Mouse (Mus musculus) neural tube, embryonic 10.5 days (tissue): ENCODE measurements around the gene Abcb8.

Experiments
- DNase-seq: peaks from one replicate; pipeline ENCODE4 v3.0.0-alpha.2; 2017; ENCODE audit warnings: low spot score; ENCODE audit errors: extremely low spot score

Gene Abcb8

DNA sequence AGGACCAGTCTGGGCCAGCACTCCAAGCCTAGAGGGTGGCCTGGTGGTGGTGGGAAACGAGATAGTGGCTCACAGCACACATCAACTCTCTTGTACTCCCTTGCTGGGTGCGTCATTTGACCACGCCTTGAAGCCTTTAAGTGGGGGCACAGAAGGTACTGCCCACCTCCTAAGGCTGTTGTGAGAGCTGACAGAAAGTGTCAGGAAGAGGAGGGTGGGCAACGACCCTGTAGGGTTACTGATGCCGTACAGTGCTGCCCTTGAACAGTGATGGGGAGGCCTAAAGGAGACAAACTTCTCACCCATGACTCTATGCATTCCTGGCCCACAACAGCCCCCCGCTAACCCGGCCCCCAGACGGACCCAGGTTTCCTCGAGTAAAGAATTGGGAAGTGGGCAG is 27.0 kb upstream of the Abcb8 start:
- DNase-seq, result no peak

DNA sequence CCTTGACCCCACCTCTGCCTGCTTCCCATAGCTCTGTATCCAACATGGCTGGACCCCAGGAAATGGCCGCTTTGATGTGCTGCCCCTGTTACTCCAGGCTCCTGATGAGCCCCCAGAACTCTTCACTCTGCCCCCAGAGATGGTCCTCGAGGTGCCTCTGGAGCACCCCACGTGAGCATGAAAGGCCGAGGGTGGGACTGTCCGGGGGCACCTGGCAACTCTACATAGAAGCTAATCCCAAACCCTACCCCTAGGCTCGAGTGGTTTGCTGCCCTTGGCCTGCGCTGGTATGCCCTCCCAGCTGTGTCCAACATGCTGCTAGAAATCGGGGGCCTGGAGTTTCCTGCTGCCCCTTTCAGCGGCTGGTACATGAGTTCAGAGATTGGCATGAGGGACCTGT is 23.7 kb upstream of the Abcb8 start:
- no peak for DNase-seq

DNA sequence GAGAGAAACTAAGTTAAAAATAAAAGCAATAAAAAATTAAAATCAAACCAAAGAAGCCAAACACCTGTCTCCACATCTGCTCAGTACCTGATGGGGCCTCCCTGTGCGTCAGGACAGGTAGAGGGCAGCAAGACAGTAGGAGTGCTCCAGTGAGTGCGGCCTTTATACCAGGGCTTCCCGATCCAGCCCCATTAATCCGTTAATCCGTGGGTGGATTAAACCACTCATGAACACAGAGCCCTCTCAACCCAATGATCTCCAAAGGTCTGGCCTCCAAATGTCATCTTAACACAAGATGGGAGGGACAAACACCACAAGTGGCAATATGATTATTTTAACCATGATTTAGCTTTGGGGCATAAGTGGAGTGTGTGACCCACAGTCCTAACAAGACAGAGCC is 19.7 kb upstream of the Abcb8 start:
- DNase-seq, result no peak

DNA sequence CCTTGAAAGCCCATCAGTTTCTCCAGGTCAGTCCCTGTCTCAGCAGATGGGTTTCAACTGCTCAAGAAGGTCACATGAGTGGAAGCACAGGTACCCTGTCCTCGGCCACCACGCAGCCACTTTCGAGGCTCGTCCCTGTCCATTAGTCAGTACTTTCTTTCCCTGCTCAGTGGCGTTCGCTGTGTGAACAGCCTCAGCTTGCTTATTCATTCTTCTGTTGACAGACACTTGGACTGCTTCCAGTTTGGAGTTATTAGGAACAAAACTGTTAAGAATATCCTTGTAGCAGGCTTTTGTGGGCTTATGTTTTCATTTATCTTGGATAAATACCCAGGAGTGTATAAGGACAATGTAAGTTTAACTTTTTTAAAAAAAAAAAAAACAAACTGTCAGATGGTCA is 19.2 kb upstream of the Abcb8 start:
- DNase-seq, result no peak

DNA sequence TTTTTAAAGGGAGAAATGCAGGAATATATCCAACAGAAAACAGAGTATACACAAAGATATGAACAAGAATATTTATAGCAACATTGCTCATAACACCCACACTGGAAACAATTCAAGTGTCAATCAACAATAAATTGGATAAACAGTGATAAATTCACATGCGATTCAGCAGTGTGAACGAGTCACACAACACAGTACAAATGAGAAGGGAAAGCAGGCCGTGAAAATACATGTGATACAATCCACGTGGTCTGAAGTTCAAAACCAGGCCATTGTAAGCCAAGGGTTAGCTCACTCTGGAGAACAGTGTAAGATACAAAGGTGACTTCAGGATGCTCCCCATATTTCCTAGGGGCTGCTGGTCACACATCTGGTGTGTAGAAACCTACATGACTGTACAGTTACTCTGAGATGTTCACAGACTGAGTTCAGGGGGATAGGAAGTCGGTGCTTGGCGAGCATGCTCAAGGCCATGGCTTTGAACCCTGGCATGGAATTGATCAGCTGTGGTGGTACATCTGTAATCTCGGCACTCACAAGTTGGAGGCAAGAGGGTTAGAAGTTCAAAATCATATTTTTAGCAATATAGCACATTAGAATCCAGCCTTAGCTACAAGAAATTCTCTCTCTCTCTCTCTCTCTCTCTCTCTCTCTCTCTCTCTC is 18.7 kb upstream of the Abcb8 start:
- no peak for DNase-seq

DNA sequence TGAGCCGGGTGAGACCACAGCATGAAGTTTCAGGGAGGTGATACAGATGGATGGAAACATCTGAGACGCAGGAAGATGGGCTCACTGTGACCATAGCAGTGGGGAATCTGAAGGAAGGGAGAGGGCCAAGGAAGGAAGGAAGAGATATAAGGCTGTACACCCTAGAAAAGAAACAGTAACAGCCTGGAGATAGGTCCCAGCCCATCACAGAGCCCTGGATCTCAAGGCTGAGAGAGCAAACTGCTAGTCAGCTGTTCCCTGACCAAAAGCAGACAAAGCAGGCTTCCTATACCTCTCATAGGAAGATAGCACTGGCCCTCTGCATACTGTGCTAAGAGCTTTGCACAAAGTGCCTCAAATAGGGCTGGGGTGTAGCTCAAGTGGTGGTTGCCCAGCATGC is 14.8 kb upstream of the Abcb8 start:
- DNase-seq, result no peak

DNA sequence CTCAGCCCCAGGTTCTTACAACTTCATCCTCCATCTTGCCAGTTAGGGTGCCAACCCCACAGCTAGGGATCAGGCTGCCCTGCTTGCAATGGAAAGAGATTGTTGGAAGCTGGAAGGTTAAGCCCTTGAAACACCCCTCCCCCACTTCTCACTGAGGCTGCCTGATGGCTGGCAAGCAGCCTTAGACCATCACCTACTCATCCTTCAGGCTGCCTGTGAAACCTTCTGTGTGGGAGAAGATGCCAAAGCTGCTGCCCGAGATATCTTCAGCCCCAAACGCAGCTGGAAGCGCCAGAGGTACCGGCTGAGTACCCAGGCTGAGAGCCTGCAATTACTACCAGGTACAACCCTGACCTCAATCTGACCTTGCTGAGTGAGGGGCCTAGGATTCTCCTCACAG is 14.0 kb upstream of the Abcb8 start:
- no peak for DNase-seq

- DNase-seq, result no peak
Measured at GRCm38 (mm10) chr5:24380499-24380898, 13.0 kb upstream of the Abcb8 start.

- DNase-seq, result no peak
Measured at GRCm38 (mm10) chr5:24381486-24381885, 12.0 kb upstream of the Abcb8 start.

DNA sequence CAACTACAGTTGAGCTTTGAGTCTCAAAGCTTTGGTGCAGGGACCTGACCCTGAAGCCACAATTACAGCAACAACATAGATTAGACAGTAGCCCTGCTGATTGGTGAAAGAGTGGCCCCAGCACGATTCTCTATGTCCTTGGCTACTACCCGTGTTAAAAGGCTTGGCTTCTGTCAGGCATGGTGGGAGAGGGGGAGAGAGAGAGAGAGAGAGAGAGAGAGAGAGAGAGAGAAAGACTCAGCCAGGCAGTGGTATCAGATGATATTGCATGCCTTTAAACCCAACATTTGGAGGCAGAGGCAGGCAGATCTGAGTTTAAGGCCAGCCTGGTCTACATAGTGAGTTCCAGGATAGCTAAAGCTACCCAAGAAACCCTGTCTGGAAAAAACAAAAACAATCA is 11.5 kb upstream of the Abcb8 start:
- DNase-seq, result no peak

DNA sequence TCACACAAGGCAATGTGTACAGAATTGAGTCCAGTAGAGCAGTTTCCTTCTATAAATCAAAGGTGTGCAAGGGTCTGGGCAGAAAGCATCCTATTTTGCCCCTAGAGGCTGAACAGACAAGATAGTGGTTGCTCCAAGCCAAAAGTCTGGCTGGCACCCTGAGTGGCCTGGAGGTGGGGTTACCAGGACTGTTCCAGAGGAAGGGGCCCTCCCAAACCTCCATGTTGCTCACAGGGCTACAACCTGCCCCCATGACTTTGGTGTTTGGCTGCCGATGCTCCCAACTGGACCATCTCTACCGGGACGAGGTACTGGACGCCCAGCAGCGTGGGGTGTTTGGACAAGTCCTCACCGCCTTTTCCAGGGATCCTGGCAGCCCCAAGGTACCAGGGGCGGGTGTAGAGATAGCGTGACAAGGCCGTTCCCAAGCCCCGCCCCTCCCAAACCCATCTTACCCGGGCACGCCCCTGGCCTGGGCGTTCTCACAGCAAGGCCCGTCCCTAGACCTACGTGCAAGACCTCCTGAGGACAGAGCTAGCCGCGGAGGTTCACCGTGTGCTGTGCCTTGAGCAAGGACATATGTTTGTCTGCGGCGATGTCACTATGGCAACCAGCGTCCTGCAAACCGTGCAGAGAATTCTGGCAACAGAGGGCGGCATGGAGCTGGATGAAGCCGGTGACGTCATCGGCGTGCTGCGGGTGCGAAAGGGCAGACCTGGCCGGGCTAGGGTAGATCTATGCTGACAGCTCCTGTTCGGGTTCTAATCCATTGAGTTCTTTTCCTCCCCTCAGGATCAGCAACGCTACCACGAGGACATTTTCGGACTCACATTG is 10.2 kb upstream of the Abcb8 start:
- peak; percentile 95 for DNase-seq

GRCm38 (mm10) chr5:24384407-24384806 is 9.1 kb upstream of the Abcb8 start:
- DNase-seq, result no peak

GRCm38 (mm10) chr5:24385374-24385773 is 8.1 kb upstream of the Abcb8 start:
- DNase-seq, result no peak

DNA sequence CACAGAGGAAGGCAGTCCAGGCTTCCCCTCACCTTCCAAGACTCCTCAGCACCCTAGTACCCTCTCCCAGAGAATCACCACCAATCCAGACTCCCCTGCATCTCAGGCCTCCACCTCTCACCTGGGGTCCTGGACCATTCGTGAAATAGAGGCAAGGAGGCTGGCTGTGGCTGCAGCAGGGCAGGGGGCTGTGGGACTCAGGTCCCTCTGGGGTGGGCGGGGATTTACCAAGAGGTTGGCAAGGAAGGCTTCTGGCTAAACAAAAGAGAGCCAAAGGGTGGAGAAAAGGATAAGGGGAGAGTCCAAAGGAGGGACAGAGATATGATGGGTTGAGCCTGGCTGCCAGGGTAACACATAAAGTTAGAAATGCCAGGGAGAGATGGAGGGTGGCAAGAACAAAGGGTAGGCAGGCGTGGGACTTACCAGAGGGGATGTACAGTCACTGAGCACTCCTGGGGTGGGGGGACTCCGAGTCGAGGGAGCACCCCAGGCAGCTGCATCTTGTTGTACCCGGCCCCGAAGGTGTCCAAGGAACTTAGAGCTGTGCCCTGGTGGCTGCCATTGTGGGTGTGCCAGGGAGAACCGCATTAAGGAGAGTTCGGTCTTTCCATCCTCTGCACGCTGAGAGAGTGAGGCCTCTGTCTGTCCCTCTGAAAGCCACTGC is 7.4 kb upstream of the Abcb8 start:
- DNase-seq, result no peak

GRCm38 (mm10) chr5:24387264-24388241 is 5.9 kb upstream of the Abcb8 start:
- DNase-seq, result peak; percentile 73

- DNase-seq, result no peak
Measured at GRCm38 (mm10) chr5:24388246-24388915, 5.1 kb upstream of the Abcb8 start.

- DNase-seq, result peak; percentile 26
Measured at GRCm38 (mm10) chr5:24389011-24389657, 4.3 kb upstream of the Abcb8 start.

DNA sequence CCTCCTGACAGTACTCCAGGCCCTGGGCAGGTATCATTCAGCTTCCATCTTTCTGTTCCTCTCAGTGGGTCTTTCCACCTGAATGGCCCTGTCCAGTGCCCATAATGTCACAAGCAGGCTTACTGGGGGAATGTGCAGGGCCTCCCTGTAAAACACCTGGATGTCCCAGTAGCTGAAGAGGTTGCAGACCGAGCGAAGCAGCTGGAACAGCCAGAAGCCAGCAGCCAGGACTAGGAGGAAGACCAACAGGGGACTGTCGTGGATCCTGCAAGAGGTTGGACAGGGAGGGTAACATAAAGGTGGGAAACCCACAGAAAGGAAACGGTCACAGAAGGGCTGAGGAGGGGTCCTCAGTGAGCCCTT is 3.8 kb upstream of the Abcb8 start:
- no peak for DNase-seq

DNA sequence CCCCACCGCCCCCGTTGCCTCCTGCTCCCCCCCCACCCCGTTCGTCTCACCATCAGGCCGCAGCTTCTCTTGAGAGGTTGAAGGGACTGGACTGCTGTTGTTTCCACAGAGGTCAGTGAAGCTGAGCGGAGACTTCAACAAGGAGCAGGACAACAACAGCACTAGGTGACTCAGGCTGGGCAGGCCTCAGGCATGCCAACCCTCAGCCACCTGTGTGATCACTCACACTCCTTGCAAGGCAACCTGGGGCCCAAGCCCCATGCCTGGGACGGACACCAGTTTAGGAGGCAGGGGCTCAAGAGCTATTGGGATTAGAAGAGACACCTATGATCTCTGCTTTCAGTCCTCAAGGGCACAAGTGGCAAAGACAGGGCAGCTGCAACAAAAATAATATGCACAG is 1.6 kb upstream of the Abcb8 start, which contains the start of gene Atg9b:
Atg9b (minus strand) TSS at position 280 of the 400 bp plus-strand sequence.
- DNase-seq, result no peak

DNA sequence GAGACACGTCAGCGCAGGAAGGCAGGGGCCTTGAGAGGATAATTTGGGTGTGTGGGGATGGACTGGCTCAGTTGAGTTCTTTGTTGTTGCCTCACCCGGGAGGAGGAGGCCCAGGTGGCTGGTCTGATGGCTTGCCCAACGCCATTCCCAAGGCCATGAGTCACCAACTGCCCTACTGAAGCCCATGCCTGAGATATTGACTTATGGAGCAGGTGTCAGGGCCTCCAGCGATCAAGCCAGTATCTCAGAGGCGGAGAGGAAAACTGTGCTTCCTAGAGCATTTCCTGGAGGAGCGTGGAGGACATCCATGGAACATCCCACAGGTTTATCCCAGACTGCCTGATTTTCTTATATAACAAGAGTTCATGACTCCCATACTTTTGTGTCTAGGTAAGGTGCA is 739 bp upstream of the Abcb8 start:
- no peak for DNase-seq
